Mouse (Mus musculus): ENCODE data around the gene Slc25a45. TPM values are rescaled to one million over a fixed set of nuclear protein-coding genes. Genes with fewer than 3 reads are reported as not detected.

Gene Slc25a45
- polyA plus RNA-seq, 1 experiment from 2014 or later, result 2.6 TPM

DNA sequence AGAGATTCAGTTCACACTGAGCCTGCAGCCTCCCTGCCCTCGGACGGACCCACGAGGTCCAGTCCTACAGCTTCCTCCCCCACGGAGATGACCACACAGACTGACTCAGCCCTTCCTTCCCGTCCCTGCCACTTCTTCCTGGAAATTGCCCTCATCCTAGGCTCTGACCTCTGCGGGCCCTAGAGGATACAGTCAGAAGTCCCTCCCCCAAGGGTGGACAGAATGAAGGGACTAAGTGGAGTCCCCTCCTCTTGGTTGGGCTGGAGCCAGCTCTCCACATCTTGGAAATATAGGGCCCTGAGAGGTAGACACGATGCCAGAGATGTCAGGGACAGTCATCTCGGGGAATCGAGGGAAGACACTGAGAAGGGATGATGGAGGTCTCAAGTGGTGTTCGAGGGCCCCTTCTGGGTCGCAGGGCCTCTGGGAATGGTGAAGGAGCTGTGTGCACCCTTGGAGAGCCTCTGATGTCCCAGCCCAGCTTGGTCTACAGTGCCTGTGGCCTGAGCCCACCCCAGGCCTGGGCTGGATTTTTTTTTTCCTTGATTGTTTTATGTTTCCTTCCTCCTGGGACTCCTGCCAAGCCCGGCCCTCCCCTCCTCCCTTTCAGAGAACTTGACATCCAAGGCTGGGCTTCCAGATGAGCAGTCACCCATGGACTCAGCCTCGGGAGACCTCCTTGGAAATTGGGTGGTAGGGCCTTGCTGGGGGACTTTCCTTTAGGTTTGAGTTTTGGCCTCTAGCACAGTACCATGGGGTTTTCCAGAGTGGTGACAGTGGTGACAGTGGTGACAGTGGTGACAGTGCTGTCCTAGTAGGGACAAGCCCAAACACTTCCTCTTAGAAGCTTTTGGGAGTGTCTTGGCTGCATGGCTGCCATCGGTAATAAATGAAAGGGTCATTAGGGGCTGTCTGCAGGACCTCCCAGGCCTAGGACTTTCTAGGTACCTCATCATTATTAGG is 52.3 kb downstream of the Slc25a45 start:
- Histone ChIP-seq H3K36me3 (no peaks in the 10 kb centered on the region), H3K27ac (no peak overlapping the region; the same call in 1 of the 2 replicates), H3K27me3 (peaks cover 8% of the 10 kb centered on the region; the same call in 1 of the 2 replicates), H3K4me2 (no peak overlapping the region), H3K4me3 (no peak overlapping the region), H3K4me1 (replicated peaks) (peaks cover 24% of the 10 kb centered on the region), H3K9ac (no peak overlapping the region), H3K9me3 (no peaks in the 10 kb centered on the region)
- no peak for ATAC-seq (ENCODE audit: low FRiP score)
- WGBS, result 71% methylated on average over 14 of the region's 14 CpGs

DNA sequence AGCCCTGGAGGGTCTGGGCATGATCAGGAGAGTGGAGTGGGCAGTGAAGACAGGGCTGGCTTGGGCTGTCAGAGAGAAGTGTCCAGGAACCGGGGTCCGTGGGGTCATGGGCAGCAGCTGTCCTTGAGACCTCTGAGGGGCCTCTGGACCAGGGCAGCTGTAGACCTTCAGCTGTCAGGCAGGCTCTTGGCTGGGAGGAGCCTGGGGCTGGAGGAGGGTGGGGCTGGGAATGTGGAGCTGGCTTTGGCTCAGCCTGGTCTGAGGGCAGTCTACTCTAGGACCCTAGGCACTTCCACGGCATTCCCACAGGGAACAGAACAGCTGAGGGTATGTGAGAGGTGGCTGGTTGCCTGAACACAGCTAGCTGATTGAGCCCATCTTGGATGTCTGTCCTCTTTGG is 57.7 kb downstream of the Slc25a45 start:
- no peak overlapping the region for H3K9ac ChIP-seq
- H3K4me2 ChIP-seq, result no peak overlapping the region
- H3K27ac ChIP-seq, result no peak overlapping the region
- no peaks in the 10 kb centered on the region for H3K36me3 ChIP-seq
- no peak for ATAC-seq (ENCODE audit: low FRiP score)
- 69% methylated on average over 3 of the region's 3 CpGs for WGBS
- H3K9me3 ChIP-seq, result no peaks in the 10 kb centered on the region
- no peaks in the 10 kb centered on the region for H3K27me3 ChIP-seq
- H3K4me3 ChIP-seq, result no peak overlapping the region
- peaks cover 28% of the 10 kb centered on the region for H3K4me1 ChIP-seq (replicated peaks)

Other genes starting within 250 kb of the Slc25a45 start
- 30.1 and 35.2 TPM in 2 replicates for gene Rela, start 240.3 kb upstream of the Slc25a45 start, polyA plus RNA-seq (2015; fragmentation: Nextera tagmentation; extraction: Ambion mirVana)
- gene Sipa1, start 214.1 kb upstream of the Slc25a45 start, polyA plus RNA-seq (2015; fragmentation: Nextera tagmentation; extraction: Ambion mirVana), result 15.0 and 15.4 TPM in 2 replicates
- 11.6 and 14.4 TPM in 2 replicates for gene Map3k11, start 189.1 kb upstream of the Slc25a45 start, polyA plus RNA-seq (2015; fragmentation: Nextera tagmentation; extraction: Ambion mirVana)
- 21.3 and 24.4 TPM in 2 replicates for gene Pcnx3, start 188.9 kb upstream of the Slc25a45 start, polyA plus RNA-seq (2015; fragmentation: Nextera tagmentation; extraction: Ambion mirVana)
- 0.44 and 0.63 TPM in 2 replicates for gene Kcnk7, start 173.4 kb upstream of the Slc25a45 start, polyA plus RNA-seq (2015; fragmentation: Nextera tagmentation; extraction: Ambion mirVana)
- gene Ehbp1l1, start 151.5 kb upstream of the Slc25a45 start, polyA plus RNA-seq (2015; fragmentation: Nextera tagmentation; extraction: Ambion mirVana), result 6.7 and 10.1 TPM in 2 replicates
- gene Fam89b, start 148.2 kb upstream of the Slc25a45 start, polyA plus RNA-seq (2015; fragmentation: Nextera tagmentation; extraction: Ambion mirVana), result 184 and 187 TPM in 2 replicates
- 10.6 and 11.2 TPM in 2 replicates for gene Ltbp3, start 136.9 kb upstream of the Slc25a45 start, polyA plus RNA-seq (2015; fragmentation: Nextera tagmentation; extraction: Ambion mirVana)
- gene Scyl1, start 106.4 kb upstream of the Slc25a45 start, polyA plus RNA-seq (2015; fragmentation: Nextera tagmentation; extraction: Ambion mirVana), result 67.6 and 72.4 TPM in 2 replicates
- 17.5 and 19.3 TPM in 2 replicates for gene Frmd8, start 2.5 kb upstream of the Slc25a45 start, polyA plus RNA-seq (2015; fragmentation: Nextera tagmentation; extraction: Ambion mirVana)
- gene Tigd3, start 16.3 kb downstream of the Slc25a45 start, polyA plus RNA-seq (2015; fragmentation: Nextera tagmentation; extraction: Ambion mirVana), result 15.2 and 15.9 TPM in 2 replicates
- 128 and 137 TPM in 2 replicates for gene Dpf2, start 35.2 kb downstream of the Slc25a45 start, polyA plus RNA-seq (2015; fragmentation: Nextera tagmentation; extraction: Ambion mirVana)
- gene Cdc42ep2, start 47.0 kb downstream of the Slc25a45 start, polyA plus RNA-seq (2015; fragmentation: Nextera tagmentation; extraction: Ambion mirVana), result 11.5 and 12.4 TPM in 2 replicates
- gene Pola2, start 86.4 kb downstream of the Slc25a45 start, polyA plus RNA-seq (2015; fragmentation: Nextera tagmentation; extraction: Ambion mirVana), result 22.6 and 24.2 TPM in 2 replicates
- not detected in 2 replicates for gene Slc22a20, start 108.3 kb downstream of the Slc25a45 start, polyA plus RNA-seq (2015; fragmentation: Nextera tagmentation; extraction: Ambion mirVana)
- gene Capn1, start 138.1 kb downstream of the Slc25a45 start, polyA plus RNA-seq (2015; fragmentation: Nextera tagmentation; extraction: Ambion mirVana), result 3.3 and 4.7 TPM in 2 replicates
- gene Syvn1, start 168.8 kb downstream of the Slc25a45 start, polyA plus RNA-seq (2015; fragmentation: Nextera tagmentation; extraction: Ambion mirVana), result 30.6 and 33.0 TPM in 2 replicates
- 64.6 and 68.9 TPM in 2 replicates for gene Mrpl49, start 180.0 kb downstream of the Slc25a45 start, polyA plus RNA-seq (2015; fragmentation: Nextera tagmentation; extraction: Ambion mirVana)
- gene Fau, start 180.0 kb downstream of the Slc25a45 start, polyA plus RNA-seq (2015; fragmentation: Nextera tagmentation; extraction: Ambion mirVana), result 648 and 656 TPM in 2 replicates
- gene Znhit2, start 183.4 kb downstream of the Slc25a45 start, polyA plus RNA-seq (2015; fragmentation: Nextera tagmentation; extraction: Ambion mirVana), result 30.7 and 34.7 TPM in 2 replicates
- gene Tm7sf2, start 190.6 kb downstream of the Slc25a45 start, polyA plus RNA-seq (2015; fragmentation: Nextera tagmentation; extraction: Ambion mirVana), result 50.4 and 51.6 TPM in 2 replicates
- gene Vps51, start 199.4 kb downstream of the Slc25a45 start, polyA plus RNA-seq (2015; fragmentation: Nextera tagmentation; extraction: Ambion mirVana), result 81.8 and 85.5 TPM in 2 replicates
- not detected in 2 replicates for gene Tmem262, start 202.2 kb downstream of the Slc25a45 start, polyA plus RNA-seq (2015; fragmentation: Nextera tagmentation; extraction: Ambion mirVana)
- gene Gm28374, start 204.4 kb downstream of the Slc25a45 start, polyA plus RNA-seq (2015; fragmentation: Nextera tagmentation; extraction: Ambion mirVana), result 1.1 and 2.3 TPM in 2 replicates
- gene Zfpl1, start 207.1 kb downstream of the Slc25a45 start, polyA plus RNA-seq (2015; fragmentation: Nextera tagmentation; extraction: Ambion mirVana), result 79.2 and 82.5 TPM in 2 replicates
- gene Cdca5, start 207.2 kb downstream of the Slc25a45 start, polyA plus RNA-seq (2015; fragmentation: Nextera tagmentation; extraction: Ambion mirVana), result 8.2 and 9.2 TPM in 2 replicates
- gene AC131692.1, start 216.6 kb downstream of the Slc25a45 start, polyA plus RNA-seq (2015; fragmentation: Nextera tagmentation; extraction: Ambion mirVana), result not detected in 2 replicates
- 0.27 and 0.30 TPM in 2 replicates for gene Naaladl1, start 228.0 kb downstream of the Slc25a45 start, polyA plus RNA-seq (2015; fragmentation: Nextera tagmentation; extraction: Ambion mirVana)
- 43.0 and 43.6 TPM in 2 replicates for gene Sac3d1, start 240.8 kb downstream of the Slc25a45 start, polyA plus RNA-seq (2015; fragmentation: Nextera tagmentation; extraction: Ambion mirVana)